Mouse (Mus musculus): Measurements from ENCODE around the gene Plcxd1. TPM values are rescaled to one million over a fixed set of nuclear protein-coding genes. Genes with fewer than 3 reads are reported as not detected.
"Not testable (repeated sequence)": the region's sequence is repeated elsewhere in the genome, so short reads cannot be mapped to it uniquely, and the experiment has no call there.

The Plcxd1 gene
- polyA plus RNA-seq, 1 experiment from 2014 or later: 2.5 TPM

DNA sequence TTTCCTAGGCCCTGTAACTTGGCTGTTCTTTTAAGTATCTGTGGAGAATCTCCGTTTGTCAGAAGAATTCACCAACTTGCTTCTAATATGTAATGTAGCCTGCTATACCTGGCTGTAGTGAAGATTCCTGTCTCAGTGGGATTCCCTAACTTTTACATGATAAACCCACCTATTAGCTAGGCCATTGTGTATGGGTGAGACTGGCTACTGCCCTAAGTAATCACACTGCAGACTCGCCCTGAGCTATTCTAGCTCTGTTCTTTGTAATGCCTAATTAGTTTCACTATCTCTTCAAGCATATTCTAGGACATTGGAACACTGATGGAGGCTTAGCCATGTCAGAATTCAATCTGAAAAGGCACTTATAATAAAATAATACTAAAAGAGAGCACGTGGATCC, 22.6 kb downstream of the Plcxd1 start:
- H3K4me3 ChIP-seq; H3K4me2 ChIP-seq; H3K9me3 ChIP-seq; ATAC-seq (ENCODE audit: low FRiP score); H3K27me3 ChIP-seq; H3K4me1 ChIP-seq (replicated peaks); H3K9ac ChIP-seq; H3K27ac ChIP-seq: not testable (repeated sequence)
- 89% methylated on average over 3 of the region's 3 CpGs for WGBS
- H3K36me3 ChIP-seq: peaks cover 81% of the 10 kb centered on the region

DNA sequence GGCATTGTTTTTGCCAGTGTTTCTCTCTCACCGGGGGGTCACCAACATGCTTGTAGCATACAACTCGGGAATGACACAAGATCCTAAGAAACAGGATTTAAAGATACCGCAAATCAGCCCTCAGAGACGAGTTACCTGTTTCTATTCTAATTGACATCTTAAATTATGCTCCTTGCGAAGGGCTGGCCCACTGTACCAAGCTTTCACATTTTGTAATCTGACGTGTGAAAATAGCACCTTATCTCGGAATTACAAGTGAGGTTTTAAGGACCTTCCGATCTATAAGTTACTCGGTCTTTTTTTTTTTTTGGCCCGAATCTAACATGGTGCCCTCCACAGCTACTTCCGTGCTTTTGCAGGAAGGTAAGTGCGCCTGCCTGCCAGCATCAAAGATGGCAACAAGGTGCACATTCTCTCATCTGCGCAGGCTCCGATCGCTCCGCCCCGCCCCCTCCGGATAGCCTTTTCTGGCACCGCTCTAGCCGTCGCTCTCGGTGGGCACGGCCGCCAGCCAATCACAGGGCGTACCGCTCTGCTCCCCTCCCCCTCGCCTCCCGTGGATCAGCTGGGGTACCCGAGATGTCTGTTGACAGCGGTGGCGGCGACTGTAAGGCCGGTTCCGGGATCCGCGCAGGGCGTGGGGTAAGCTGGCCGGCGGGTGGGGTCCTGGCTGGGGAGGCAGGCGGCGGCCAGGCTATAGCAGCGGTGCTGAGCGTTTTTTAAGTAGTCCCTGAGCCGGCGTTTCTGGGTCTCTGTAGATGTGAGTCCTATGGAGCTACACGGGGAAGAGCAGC, 35.7 kb downstream of the Plcxd1 start, which contains the start of gene Chfr:
Gene Chfr, plus strand, starts transcription at position 550 of the 794 bp plus-strand sequence.
- H3K9me3 ChIP-seq: peaks cover under 1% of the 10 kb centered on the region; the same call in 1 of the 2 replicates
- 4% methylated on average over 45 of the region's 46 CpGs for WGBS
- peak within 1 kb of the TSS; percentile 70 for H3K4me2 ChIP-seq
- H3K27me3 ChIP-seq: no peaks in the 10 kb centered on the region
- H3K27ac ChIP-seq: peak within 1 kb of the TSS; percentile 87
- peaks cover 26% of the 10 kb centered on the region for H3K36me3 ChIP-seq
- H3K4me3 ChIP-seq: peak within 1 kb of the TSS; percentile 88
- H3K9ac ChIP-seq: peak within 1 kb of the TSS; percentile 86
- peak; percentile 100 for ATAC-seq (ENCODE audit: low FRiP score)
- H3K4me1 ChIP-seq (replicated peaks): peaks cover 13% of the 10 kb centered on the region; the same call in 1 of the 2 replicates

DNA sequence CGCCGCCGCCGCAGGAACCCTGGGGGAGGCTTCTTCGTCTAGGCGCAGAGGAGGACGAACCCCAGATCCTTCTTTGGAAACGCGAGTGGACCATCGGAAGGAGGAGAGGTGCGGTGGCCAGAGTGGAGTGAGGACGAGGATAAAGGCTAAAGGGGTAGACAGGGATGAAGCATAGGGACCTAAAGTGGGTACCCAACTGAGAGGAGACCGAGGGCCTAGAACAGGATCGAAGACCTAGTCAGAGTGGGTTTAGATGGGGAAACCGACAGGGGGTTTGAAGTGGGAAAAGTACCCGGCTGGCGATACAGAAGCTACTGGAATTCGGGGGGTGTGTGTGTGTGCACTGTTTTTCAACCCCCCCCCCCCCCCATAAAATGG, 36.3 kb downstream of the Plcxd1 start:
- Histone ChIP-seq H3K36me3 (peaks cover 25% of the 10 kb centered on the region), H3K9ac (peak overlapping the region; percentile 86), H3K4me3 (peak overlapping the region; percentile 88), H3K4me1 (replicated peaks) (peaks cover 13% of the 10 kb centered on the region; the same call in 1 of the 2 replicates), H3K27me3 (no peaks in the 10 kb centered on the region), H3K9me3 (no peaks in the 10 kb centered on the region), H3K27ac (peak overlapping the region; percentile 87), H3K4me2 (peak overlapping the region; percentile 70)
- WGBS: 7% methylated on average over 18 of the region's 18 CpGs
- peak; percentile 72 for ATAC-seq (ENCODE audit: low FRiP score)

DNA sequence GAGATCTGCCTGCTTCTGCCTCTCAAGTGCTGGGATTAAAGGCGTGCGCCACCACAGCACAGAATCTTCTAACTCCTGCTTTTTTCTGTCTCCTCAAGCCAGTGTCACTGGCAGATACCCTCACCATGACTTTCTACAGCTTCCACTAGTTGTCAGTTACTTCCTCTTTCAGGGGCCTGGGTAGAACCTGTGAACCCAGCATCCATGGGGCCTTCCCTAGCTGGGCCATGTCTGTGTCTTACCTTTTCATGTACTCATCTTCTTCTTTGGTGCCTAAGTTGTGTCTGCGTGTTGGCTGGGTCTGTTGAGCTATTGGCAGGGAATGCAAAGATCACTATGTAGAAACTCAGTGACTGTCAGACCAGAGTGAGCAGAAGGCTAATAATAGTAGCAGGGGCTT, 38.0 kb downstream of the Plcxd1 start:
- Histone ChIP-seq H3K36me3 (peaks cover 36% of the 10 kb centered on the region), H3K9me3 (no peaks in the 10 kb centered on the region), H3K27me3 (no peaks in the 10 kb centered on the region), H3K4me3 (no peak overlapping the region), H3K9ac (no peak overlapping the region), H3K4me1 (replicated peaks) (peaks cover 13% of the 10 kb centered on the region; the same call in 1 of the 2 replicates), H3K27ac (no peak overlapping the region), H3K4me2 (no peak overlapping the region)
- 100% methylated on average over 3 of the region's 3 CpGs for WGBS
- no peak for ATAC-seq (ENCODE audit: low FRiP score)

DNA sequence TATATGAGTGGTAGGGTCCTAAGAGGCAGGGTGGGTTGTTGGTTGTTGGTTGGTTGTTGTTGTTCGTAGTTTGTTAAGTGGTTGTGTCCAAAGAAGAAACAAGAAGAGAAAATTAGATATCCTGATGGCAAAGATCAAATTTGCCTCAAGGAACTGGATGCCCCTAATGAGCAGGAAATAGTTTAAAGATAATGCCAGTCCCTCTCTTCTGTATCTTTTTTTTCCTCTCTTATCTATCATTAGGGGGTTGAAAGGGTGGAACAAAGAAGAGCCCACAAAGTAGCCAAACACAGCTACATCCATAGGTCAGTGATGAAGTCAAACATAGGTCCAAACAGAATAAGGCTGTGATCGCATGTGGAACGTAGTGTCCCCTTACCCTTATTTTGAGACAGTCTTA, 39.6 kb downstream of the Plcxd1 start:
- Histone ChIP-seq H3K4me2 (no peak overlapping the region), H3K27me3 (no peaks in the 10 kb centered on the region), H3K27ac (no peak overlapping the region), H3K36me3 (peaks cover 48% of the 10 kb centered on the region), H3K9me3 (no peaks in the 10 kb centered on the region), H3K4me1 (replicated peaks) (peaks cover 13% of the 10 kb centered on the region; the same call in 1 of the 2 replicates), H3K4me3 (no peak overlapping the region), H3K9ac (no peak overlapping the region)
- ATAC-seq (ENCODE audit: low FRiP score): no peak
- WGBS: 96% methylated on average over 3 of the region's 3 CpGs

DNA sequence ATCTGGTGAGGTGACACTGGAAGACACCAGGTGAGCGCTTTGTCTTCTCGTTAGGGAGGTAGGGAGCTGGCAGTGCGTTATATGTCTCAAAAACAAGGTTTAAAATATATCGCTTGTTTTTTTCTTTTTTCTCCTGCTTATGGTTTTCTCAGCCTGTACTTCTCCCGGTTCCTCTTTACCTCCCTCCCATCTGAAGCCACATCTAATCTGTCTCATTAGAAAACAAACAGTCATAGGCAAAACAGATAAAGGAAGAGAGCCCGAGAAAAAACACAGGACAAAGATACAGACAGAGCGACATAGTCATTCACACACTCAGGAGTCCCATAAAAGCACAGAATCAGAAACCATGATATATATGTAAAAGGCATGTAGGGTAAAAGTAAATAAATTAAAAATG, 40.7 kb downstream of the Plcxd1 start:
- ATAC-seq (ENCODE audit: low FRiP score): no peak
- H3K4me2 ChIP-seq: no peak overlapping the region
- H3K27me3 ChIP-seq: no peaks in the 10 kb centered on the region
- H3K9me3 ChIP-seq: no peaks in the 10 kb centered on the region
- 96% methylated on average over 7 of the region's 7 CpGs for WGBS
- no peak overlapping the region for H3K4me3 ChIP-seq
- H3K36me3 ChIP-seq: peaks cover 59% of the 10 kb centered on the region
- peaks cover 11% of the 10 kb centered on the region; the same call in 1 of the 2 replicates for H3K4me1 ChIP-seq (replicated peaks)
- H3K27ac ChIP-seq: no peak overlapping the region
- H3K9ac ChIP-seq: no peak overlapping the region

DNA sequence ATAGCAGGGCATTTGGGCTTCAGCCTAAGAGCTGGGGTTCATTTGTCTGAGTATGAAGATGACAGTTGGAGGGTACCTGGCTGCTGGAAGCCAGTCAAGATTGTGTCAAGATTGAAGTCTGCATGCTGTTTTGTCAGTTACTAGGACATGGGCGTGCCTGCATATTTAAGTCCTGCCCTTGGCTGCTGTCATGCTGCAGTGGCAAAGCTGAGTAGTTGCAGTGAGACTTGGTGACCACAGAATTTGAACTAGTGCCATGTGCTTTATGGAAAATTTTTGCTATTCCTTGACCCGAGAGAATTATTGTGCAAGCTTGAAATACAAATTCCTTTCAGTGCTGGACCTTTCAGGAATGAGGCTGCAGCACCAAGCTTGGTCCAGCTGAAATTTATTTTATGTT, 42.5 kb downstream of the Plcxd1 start:
- no peaks in the 10 kb centered on the region for H3K9me3 ChIP-seq
- no peak for ATAC-seq (ENCODE audit: low FRiP score)
- H3K4me1 ChIP-seq (replicated peaks): no peaks in the 10 kb centered on the region
- H3K27me3 ChIP-seq: no peaks in the 10 kb centered on the region
- WGBS: 99% methylated on average over 2 of the region's 2 CpGs
- no peak overlapping the region for H3K9ac ChIP-seq
- no peak overlapping the region for H3K27ac ChIP-seq
- H3K36me3 ChIP-seq: peaks cover 76% of the 10 kb centered on the region
- no peak overlapping the region for H3K4me3 ChIP-seq
- H3K4me2 ChIP-seq: no peak overlapping the region

DNA sequence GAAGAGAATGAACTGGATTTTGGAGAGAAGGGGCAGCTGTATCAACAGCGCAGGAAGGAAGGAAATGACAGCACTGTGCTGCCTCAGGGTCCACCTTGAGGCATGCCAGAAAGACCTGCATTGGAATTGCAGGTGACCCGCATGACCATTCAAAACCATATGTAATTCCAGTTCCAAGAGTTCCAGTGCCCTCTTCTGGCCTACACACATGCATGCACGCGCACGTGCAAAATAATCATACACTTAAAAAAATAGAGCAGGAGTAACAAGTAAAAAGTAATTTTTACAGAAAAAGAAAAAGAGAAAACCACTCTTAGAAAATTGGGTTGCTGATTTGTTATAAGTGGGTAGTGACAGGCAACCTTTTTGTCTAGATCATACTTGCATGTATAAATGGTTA, 43.2 kb downstream of the Plcxd1 start:
- no peaks in the 10 kb centered on the region for H3K27me3 ChIP-seq
- H3K9ac ChIP-seq: no peak overlapping the region
- ATAC-seq (ENCODE audit: low FRiP score): no peak
- H3K4me3 ChIP-seq: no peak overlapping the region
- H3K4me1 ChIP-seq (replicated peaks): no peaks in the 10 kb centered on the region
- 96% methylated on average over 5 of the region's 5 CpGs for WGBS
- H3K36me3 ChIP-seq: peaks cover 83% of the 10 kb centered on the region
- H3K4me2 ChIP-seq: no peak overlapping the region
- no peaks in the 10 kb centered on the region for H3K9me3 ChIP-seq
- no peak overlapping the region for H3K27ac ChIP-seq

Other genes starting within 250 kb of the Plcxd1 start
- gene Gm15446, start 176.6 kb upstream of the Plcxd1 start, polyA plus RNA-seq (2015; fragmentation: Nextera tagmentation; extraction: Ambion mirVana): 0.53 and 0.56 TPM in 2 replicates
- gene Zfp932, start 103.4 kb upstream of the Plcxd1 start, polyA plus RNA-seq (2015; fragmentation: Nextera tagmentation; extraction: Ambion mirVana): 21.1 and 22.5 TPM in 2 replicates
- 7.4 and 7.6 TPM in 2 replicates for gene Gm17655, start 27.5 kb upstream of the Plcxd1 start, polyA plus RNA-seq (2015; fragmentation: Nextera tagmentation; extraction: Ambion mirVana)
- 0.61 and 0.77 TPM in 2 replicates for gene Gm35315, start 5.5 kb upstream of the Plcxd1 start, polyA plus RNA-seq (2015; fragmentation: Nextera tagmentation; extraction: Ambion mirVana)
- 53.2 and 55.5 TPM in 2 replicates for gene Gtpbp6, start 8.2 kb downstream of the Plcxd1 start, polyA plus RNA-seq (2015; fragmentation: Nextera tagmentation; extraction: Ambion mirVana)
- gene Zfp605, start 10.1 kb downstream of the Plcxd1 start, polyA plus RNA-seq (2015; fragmentation: Nextera tagmentation; extraction: Ambion mirVana): 15.2 and 18.2 TPM in 2 replicates
- gene Chfr, start 35.9 kb downstream of the Plcxd1 start, polyA plus RNA-seq (2015; fragmentation: Nextera tagmentation; extraction: Ambion mirVana): 102 TPM in 2 replicates
- 22.1 and 22.9 TPM in 2 replicates for gene Golga3, start 76.7 kb downstream of the Plcxd1 start, polyA plus RNA-seq (2015; fragmentation: Nextera tagmentation; extraction: Ambion mirVana)
- gene Ankle2, start 131.0 kb downstream of the Plcxd1 start, polyA plus RNA-seq (2015; fragmentation: Nextera tagmentation; extraction: Ambion mirVana): 22.8 and 23.8 TPM in 2 replicates
- 89.4 and 93.9 TPM in 2 replicates for gene Pgam5, start 169.9 kb downstream of the Plcxd1 start, polyA plus RNA-seq (2015; fragmentation: Nextera tagmentation; extraction: Ambion mirVana)
- gene Pxmp2, start 186.2 kb downstream of the Plcxd1 start, polyA plus RNA-seq (2015; fragmentation: Nextera tagmentation; extraction: Ambion mirVana): 9.8 and 10.5 TPM in 2 replicates
- 8.2 and 9.1 TPM in 2 replicates for gene Pole, start 186.3 kb downstream of the Plcxd1 start, polyA plus RNA-seq (2015; fragmentation: Nextera tagmentation; extraction: Ambion mirVana)
- gene P2rx2, start 243.2 kb downstream of the Plcxd1 start, polyA plus RNA-seq (2015; fragmentation: Nextera tagmentation; extraction: Ambion mirVana): 5.1 and 6.5 TPM in 2 replicates
- not detected in 2 replicates for gene Lrcol1, start 244.8 kb downstream of the Plcxd1 start, polyA plus RNA-seq (2015; fragmentation: Nextera tagmentation; extraction: Ambion mirVana)

Data from hindbrain, embryonic 13.5 days (tissue).